Mouse (Mus musculus) lung, embryonic 16.5 days (tissue): ENCODE results near the gene Hmcn2. TPM values are rescaled to one million over a fixed set of nuclear protein-coding genes. Genes with fewer than 3 reads are reported as not detected.

Source experiments
- ATAC-seq: fragments of 200-750 bp; cut with Nextera tagmentation; 2 replicates; pipeline ENCODE4 v1.8.0; 2017; ENCODE audit warnings: low read depth, mild to moderate bottlenecking, moderate library complexity
- H3K27ac ChIP-seq: fragments of 300-500 bp; sonication (generic); 2 replicates; pipeline ENCODE4 v1.5.1; 2014; ENCODE audit warnings: mild to moderate bottlenecking, control low read depth, low read length
- H3K27me3 ChIP-seq: fragments of 300-500 bp; sonication (generic); 2 replicates; pipeline ENCODE4 v1.6.1; 2014; ENCODE audit warnings: low read depth, low read length, mixed read lengths; ENCODE audit not compliant: control insufficient read depth, insufficient read depth
- H3K36me3 ChIP-seq: fragments of 300-500 bp; sonication (generic); 2 replicates; pipeline ENCODE4 v1.6.1; 2014; ENCODE audit warnings: low read length; ENCODE audit not compliant: control insufficient read depth, insufficient read depth
- H3K4me1 ChIP-seq: fragments of 300-500 bp; sonication (generic); replicated peaks from 2 replicates; pipeline ENCODE4 v1.6.1; 2014; ENCODE audit warnings: low read length, mixed read lengths; ENCODE audit not compliant: control insufficient read depth, insufficient read depth
- H3K4me2 ChIP-seq: fragments of 300-500 bp; sonication (generic); 2 replicates; pipeline ENCODE4 v1.6.1; 2014; ENCODE audit warnings: low read depth, low read length, control low read depth
- H3K4me3 ChIP-seq: fragments of 300-500 bp; sonication (generic); 2 replicates; pipeline ENCODE4 v1.5.1; 2014; ENCODE audit warnings: mild to moderate bottlenecking, low read length, control low read depth
- H3K9ac ChIP-seq: fragments of 300-500 bp; sonication (generic); 2 replicates; pipeline ENCODE4 v1.6.1; 2014; ENCODE audit warnings: low read length, control low read depth
- H3K9me3 ChIP-seq: fragments of 300-500 bp; sonication (generic); 2 replicates; pipeline ENCODE4 v1.6.1; 2016; ENCODE audit warnings: low read length; ENCODE audit not compliant: control insufficient read depth
- WGBS: fragments of 180-500 bp; shearing (Covaris S2); extraction: QIAGEN DNeasy Blood & Tissue Kit; methylation state at CpG from one replicate; pipeline ENCODE4 v1.1.7; 2014; 5-methylcytosine and 5-hydroxymethylcytosine counted together
- polyA plus RNA-seq: library from polyadenylated mRNA; unstranded; fragments of >200 nt; fragmentation: Nextera tagmentation; extraction: Ambion mirVana; gene quantifications from 2 replicates; pipeline ENCODE4 v1.2.1, GENCODE M21; 2015

Gene Hmcn2
- polyA plus RNA-seq, 1 experiment from 2014 or later: 1.4 TPM

DNA sequence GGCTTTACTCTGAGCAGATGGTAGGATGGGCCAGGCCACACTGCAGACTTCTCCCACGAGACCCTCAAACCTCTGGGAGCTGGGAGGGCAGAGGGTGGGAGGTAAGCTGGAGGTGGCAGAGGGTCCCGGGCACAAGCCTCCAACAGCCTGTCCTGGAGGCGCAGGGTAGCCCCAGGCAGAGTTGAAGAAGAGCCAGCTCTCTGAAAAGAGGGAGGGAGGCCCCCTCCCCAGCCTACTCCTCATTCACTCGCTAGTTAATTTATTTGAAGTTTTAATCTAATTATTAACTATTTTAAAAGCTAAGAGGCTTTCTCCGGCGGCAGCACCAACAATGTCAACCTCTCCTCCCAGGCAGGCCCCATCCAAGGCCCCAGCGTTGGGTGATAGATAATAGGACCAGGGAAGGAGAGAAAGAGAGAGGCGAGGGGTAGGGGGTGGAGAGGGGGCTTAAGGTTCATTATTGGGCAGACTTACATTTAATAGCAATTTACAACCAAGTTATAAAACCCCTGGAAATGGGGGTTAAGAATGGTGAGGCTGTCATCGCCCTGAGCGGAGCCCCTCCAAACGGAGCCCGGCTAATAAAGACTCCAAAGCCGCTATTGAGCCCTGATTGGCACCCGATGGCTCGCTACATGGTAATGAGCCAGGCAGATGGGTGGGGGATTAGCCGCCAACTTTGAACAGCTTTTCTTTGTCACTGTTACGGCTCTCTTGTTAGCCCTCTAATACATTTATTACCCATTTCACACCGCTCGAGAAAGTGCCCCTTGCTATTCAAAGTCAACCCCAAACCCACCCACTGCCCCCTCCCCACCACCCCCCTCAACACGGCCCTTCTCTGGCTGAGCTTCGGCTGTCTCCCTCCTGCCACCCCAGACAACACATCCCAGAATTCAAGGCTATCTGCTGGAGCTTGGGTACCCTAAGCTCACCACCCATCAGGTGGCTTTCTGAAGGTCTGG, 185.4 kb downstream of the Hmcn2 start:
- H3K4me1 ChIP-seq: peaks cover 3% of the 10 kb centered on the region; the same call in 1 of the 2 replicates
- no peak overlapping the region for H3K4me3 ChIP-seq
- no peak overlapping the region for H3K4me2 ChIP-seq
- H3K9me3 ChIP-seq: no peaks in the 10 kb centered on the region
- H3K9ac ChIP-seq: no peak overlapping the region
- ATAC-seq: no peak
- no peaks in the 10 kb centered on the region for H3K36me3 ChIP-seq
- H3K27ac ChIP-seq: no peak overlapping the region
- no peaks in the 10 kb centered on the region for H3K27me3 ChIP-seq
- WGBS: 58% methylated on average over 21 of the region's 21 CpGs

- Histone ChIP-seq H3K27me3 (no peaks in the 10 kb centered on the region), H3K36me3 (no peaks in the 10 kb centered on the region), H3K9ac (no peak overlapping the region), H3K27ac (no peak overlapping the region), H3K4me1 (peaks cover 3% of the 10 kb centered on the region; the same call in 1 of the 2 replicates), H3K4me3 (no peak overlapping the region), H3K4me2 (no peak overlapping the region), H3K9me3 (no peaks in the 10 kb centered on the region)
- ATAC-seq: no peak
- WGBS: 85% methylated on average over 24 of the region's 24 CpGs
Measured at GRCm38 (mm10) chr2:31500292-31501204, 186.3 kb downstream of the Hmcn2 start.

DNA sequence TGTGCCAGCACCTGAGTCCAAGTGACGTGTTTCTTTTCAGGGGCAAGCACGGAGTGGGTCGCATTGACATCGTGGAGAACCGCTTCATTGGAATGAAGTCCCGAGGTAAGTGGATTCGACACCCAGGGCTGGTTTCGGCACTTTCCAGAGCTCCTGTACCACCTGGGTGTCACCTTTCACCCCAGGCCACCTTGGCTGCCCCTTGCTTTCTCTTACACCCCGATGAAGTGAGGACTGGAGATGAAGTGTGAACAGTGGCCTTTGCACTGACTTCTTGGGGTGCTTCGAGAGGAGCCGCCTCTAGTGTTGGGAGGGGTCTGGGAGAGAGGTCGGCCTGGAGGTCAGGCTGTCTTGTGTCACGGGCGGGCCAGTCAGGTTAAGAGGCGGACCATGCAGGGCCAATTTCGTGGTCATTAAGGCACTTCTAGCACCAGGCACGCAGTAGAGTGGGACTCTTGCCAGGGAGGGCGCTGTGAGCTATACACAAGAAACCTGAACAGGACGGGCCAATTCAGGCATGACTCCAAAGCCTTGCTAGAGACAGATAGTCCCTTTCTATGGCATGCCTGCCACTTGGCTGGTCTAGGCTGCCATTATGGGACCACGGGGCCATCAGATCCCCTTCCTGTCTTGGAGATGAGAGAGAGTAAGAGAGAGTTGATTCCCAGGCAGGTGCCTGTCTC, 187.4 kb downstream of the Hmcn2 start:
- no peaks in the 10 kb centered on the region for H3K27me3 ChIP-seq
- no peaks in the 10 kb centered on the region for H3K36me3 ChIP-seq
- H3K4me3 ChIP-seq: no peak overlapping the region
- WGBS: 62% methylated on average over 20 of the region's 20 CpGs
- H3K4me1 ChIP-seq: no peaks in the 10 kb centered on the region
- no peak overlapping the region for H3K4me2 ChIP-seq
- H3K9me3 ChIP-seq: no peaks in the 10 kb centered on the region
- no peak overlapping the region for H3K9ac ChIP-seq
- H3K27ac ChIP-seq: no peak overlapping the region
- ATAC-seq: no peak

- Histone ChIP-seq H3K4me3 (no peak overlapping the region), H3K27ac (no peak overlapping the region), H3K4me1 (no peaks in the 10 kb centered on the region), H3K4me2 (no peak overlapping the region), H3K9me3 (no peaks in the 10 kb centered on the region), H3K27me3 (no peaks in the 10 kb centered on the region), H3K36me3 (no peaks in the 10 kb centered on the region), H3K9ac (no peak overlapping the region)
- 61% methylated on average over 15 of the region's 15 CpGs for WGBS
- no peak for ATAC-seq
Measured at GRCm38 (mm10) chr2:31502616-31503522, 188.7 kb downstream of the Hmcn2 start.

DNA sequence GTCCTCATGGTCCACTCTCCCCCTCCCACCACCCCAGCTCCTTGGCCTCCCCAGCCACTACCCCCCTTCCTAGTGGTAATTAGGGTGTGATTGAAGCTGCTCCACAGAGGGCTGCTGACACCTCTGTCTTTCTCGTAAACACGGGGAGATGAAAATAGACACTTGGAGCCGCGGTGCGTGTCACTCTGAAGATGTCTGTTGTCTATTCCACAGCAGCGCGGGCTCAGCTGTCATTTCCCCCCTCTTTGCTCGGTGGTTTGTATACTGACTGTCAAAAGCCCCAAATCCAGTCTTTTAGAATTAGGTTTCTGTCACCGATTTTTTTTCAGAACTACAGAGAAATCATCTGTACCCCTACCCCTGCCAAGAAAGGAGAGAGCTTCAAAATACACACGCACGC, 191.3 kb downstream of the Hmcn2 start:
- no peak for ATAC-seq
- WGBS: 41% methylated on average over 11 of the region's 11 CpGs
- no peak overlapping the region for H3K4me3 ChIP-seq
- H3K36me3 ChIP-seq: no peaks in the 10 kb centered on the region
- H3K27ac ChIP-seq: no peak overlapping the region
- H3K27me3 ChIP-seq: no peaks in the 10 kb centered on the region
- no peak overlapping the region for H3K4me2 ChIP-seq
- no peaks in the 10 kb centered on the region for H3K4me1 ChIP-seq
- no peak overlapping the region for H3K9ac ChIP-seq
- no peaks in the 10 kb centered on the region for H3K9me3 ChIP-seq

DNA sequence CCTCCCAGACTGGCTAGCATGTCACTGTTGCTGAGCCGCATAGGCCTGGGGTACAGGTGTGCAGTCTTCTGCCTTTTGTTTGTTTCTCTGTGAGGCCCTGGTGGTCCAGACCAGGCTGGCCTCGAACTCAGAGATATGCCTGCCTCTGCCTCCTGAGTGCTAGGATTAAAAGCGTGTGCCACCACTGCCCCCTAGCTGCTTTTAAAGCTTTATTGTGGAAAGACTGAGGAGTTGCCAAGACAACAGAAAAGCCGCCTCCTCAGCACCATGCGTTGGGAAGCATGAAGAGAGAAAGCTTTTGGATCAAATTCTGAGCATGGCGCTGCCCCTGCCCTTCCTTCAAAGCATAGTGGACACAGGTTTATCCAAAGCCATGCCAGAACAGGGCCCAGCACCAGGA, 194.6 kb downstream of the Hmcn2 start:
- H3K36me3 ChIP-seq: no peaks in the 10 kb centered on the region; the same call in 1 of the 2 replicates
- H3K27me3 ChIP-seq: no peaks in the 10 kb centered on the region
- H3K4me2 ChIP-seq: no peak overlapping the region
- no peaks in the 10 kb centered on the region for H3K4me1 ChIP-seq
- ATAC-seq: no peak
- no peak overlapping the region for H3K27ac ChIP-seq
- WGBS: 93% methylated on average over 6 of the region's 6 CpGs
- H3K9me3 ChIP-seq: no peaks in the 10 kb centered on the region
- no peak overlapping the region for H3K4me3 ChIP-seq
- H3K9ac ChIP-seq: no peak overlapping the region

Other genes with a start within 250 kb of the Hmcn2 start
- 15.6 and 18.1 TPM in 2 replicates for gene Fnbp1, start 172.4 kb upstream of the Hmcn2 start, polyA plus RNA-seq
- 32.2 and 34.3 TPM in 2 replicates for gene Gpr107, start 162.1 kb upstream of the Hmcn2 start, polyA plus RNA-seq
- 10.5 and 11.8 TPM in 2 replicates for gene Ncs1, start 68.6 kb upstream of the Hmcn2 start, polyA plus RNA-seq
- gene Ass1, start 155.8 kb downstream of the Hmcn2 start, polyA plus RNA-seq: 72.0 and 91.8 TPM in 2 replicates